Mouse (Mus musculus): ENCODE measurements around the gene Ajuba. TPM values are rescaled to one million over a fixed set of nuclear protein-coding genes. Genes with fewer than 3 reads are reported as not detected.

The Ajuba gene
- total RNA-seq, 1 experiment, result 65.1 TPM

- peaks cover 61% of the 10 kb centered on the region for H3K36me3 ChIP-seq (ENCODE audit: control insufficient read depth, insufficient read depth, low read length, poor library complexity, severe bottlenecking)
- DNase-seq (ENCODE audit: low read depth, low spot score), result no peak
- H3K9ac ChIP-seq (ENCODE audit: insufficient read depth, low read depth, low read length, poor library complexity, severe bottlenecking), result peak overlapping the region; percentile 2; the same call in 1 of the 2 replicates
- H3K27ac ChIP-seq (ENCODE audit: insufficient read depth, low read depth, low read length, poor library complexity, severe bottlenecking), result peak overlapping the region; percentile 53
- no peaks in the 10 kb centered on the region for H3K9me3 ChIP-seq (ENCODE audit: control insufficient read depth, insufficient read depth, low read depth, low read length)
- in situ Hi-C loops (cut with MboI; ENCODE audit: low sequenced_read_pairs in 2 of 2, unreplicated experiment in 2 of 2), result no loop called here
- H3K4me3 ChIP-seq (ENCODE audit: insufficient read depth in 1 of 2, low read depth in 1 of 2, low read length in 2 of 2, poor library complexity in 1 of 2, severe bottlenecking in 1 of 2), result peak overlapping the region in 1 of 2 experiments; percentile 7; a peak in 2 of 4 replicates
- TF ChIP-seq MAFK (IDR thresholded peaks at IDR 0.05; ENCODE audit: insufficient read depth, low read depth, low read length), result no peak
- no peak for TF ChIP-seq HCFC1 (IDR thresholded peaks at IDR 0.05; ENCODE audit: borderline replicate concordance, insufficient read depth, low read length)
- no peak for TF ChIP-seq ZC3H11A (IDR thresholded peaks at IDR 0.05; ENCODE audit: borderline replicate concordance, low read depth, low read length)
- TF ChIP-seq CHD2 (IDR thresholded peaks at IDR 0.05; ENCODE audit: low read depth, low read length), result no peak
- no peak for TF ChIP-seq ZNF384 (IDR thresholded peaks at IDR 0.05; ENCODE audit: low read depth, low read length)
- H3K4me1 ChIP-seq (ENCODE audit: control insufficient read depth in 2 of 2, insufficient read depth in 2 of 2, low read length in 2 of 2, poor library complexity in 1 of 2), result peaks cover 5 to 26% of the 10 kb centered on the region in 2 experiments
These were observed 7.6 kb downstream of the Ajuba start for GRCm38 (mm10) chr14:54569451-54570392.

- no peak overlapping the region; the same call in 1 of the 2 replicates for H3K27ac ChIP-seq (ENCODE audit: insufficient read depth, low read depth, low read length, poor library complexity, severe bottlenecking)
- TF ChIP-seq MAFK (IDR thresholded peaks at IDR 0.05; ENCODE audit: insufficient read depth, low read depth, low read length), result no peak
- no peak for TF ChIP-seq HCFC1 (IDR thresholded peaks at IDR 0.05; ENCODE audit: borderline replicate concordance, insufficient read depth, low read length)
- TF ChIP-seq CHD2 (IDR thresholded peaks at IDR 0.05; ENCODE audit: low read depth, low read length), result no peak
- no peak for TF ChIP-seq ZNF384 (IDR thresholded peaks at IDR 0.05; ENCODE audit: low read depth, low read length)
- TF ChIP-seq ZC3H11A (IDR thresholded peaks at IDR 0.05; ENCODE audit: borderline replicate concordance, low read depth, low read length), result no peak
- no peak overlapping the region for H3K4me3 ChIP-seq (ENCODE audit: insufficient read depth in 1 of 2, low read depth in 1 of 2, low read length in 2 of 2, poor library complexity in 1 of 2, severe bottlenecking in 1 of 2)
- H3K4me1 ChIP-seq (ENCODE audit: control insufficient read depth in 2 of 2, insufficient read depth in 2 of 2, low read length in 2 of 2, poor library complexity in 1 of 2), result peaks cover 5 to 26% of the 10 kb centered on the region in 2 experiments
- peaks cover 53% of the 10 kb centered on the region for H3K36me3 ChIP-seq (ENCODE audit: control insufficient read depth, insufficient read depth, low read length, poor library complexity, severe bottlenecking)
- peak; percentile 82 for DNase-seq (ENCODE audit: low read depth, low spot score)
- in situ Hi-C loops (cut with MboI; ENCODE audit: low sequenced_read_pairs in 2 of 2, unreplicated experiment in 2 of 2), result no loop called here
- H3K9ac ChIP-seq (ENCODE audit: insufficient read depth, low read depth, low read length, poor library complexity, severe bottlenecking), result no peak overlapping the region
- H3K9me3 ChIP-seq (ENCODE audit: control insufficient read depth, insufficient read depth, low read depth, low read length), result no peaks in the 10 kb centered on the region
These were observed 8.5 kb downstream of the Ajuba start for GRCm38 (mm10) chr14:54568694-54569414.

- TF ChIP-seq HCFC1 (IDR thresholded peaks at IDR 0.05; ENCODE audit: borderline replicate concordance, insufficient read depth, low read length) (no peak), CHD2 (IDR thresholded peaks at IDR 0.05; ENCODE audit: low read depth, low read length) (no peak), ZC3H11A (IDR thresholded peaks at IDR 0.05; ENCODE audit: borderline replicate concordance, low read depth, low read length) (no peak), ZNF384 (IDR thresholded peaks at IDR 0.05; ENCODE audit: low read depth, low read length) (no peak), MAFK (IDR thresholded peaks at IDR 0.05; ENCODE audit: insufficient read depth, low read depth, low read length) (no peak)
- Histone ChIP-seq H3K4me3 (ENCODE audit: insufficient read depth in 1 of 2, low read depth in 1 of 2, low read length in 2 of 2, poor library complexity in 1 of 2, severe bottlenecking in 1 of 2) (no peak overlapping the region), H3K9me3 (ENCODE audit: control insufficient read depth, insufficient read depth, low read depth, low read length) (no peaks in the 10 kb centered on the region), H3K27ac (ENCODE audit: insufficient read depth, low read depth, low read length, poor library complexity, severe bottlenecking) (no peak overlapping the region), H3K36me3 (ENCODE audit: control insufficient read depth, insufficient read depth, low read length, poor library complexity, severe bottlenecking) (no peaks in the 10 kb centered on the region; the same call in 1 of the 2 replicates), H3K4me1 (ENCODE audit: control insufficient read depth in 2 of 2, insufficient read depth in 2 of 2, low read length in 2 of 2, poor library complexity in 1 of 2) (0 out of 4 replicates have a peak, but pooled peaks cover 0 to 2% of the 10 kb centered on the region in 2 experiments), H3K9ac (ENCODE audit: insufficient read depth, low read depth, low read length, poor library complexity, severe bottlenecking) (no peak overlapping the region)
- in situ Hi-C loops (cut with MboI; ENCODE audit: low sequenced_read_pairs in 2 of 2, unreplicated experiment in 2 of 2), result no loop called here
- no peak for DNase-seq (ENCODE audit: low read depth, low spot score)
These were observed 16.7 kb downstream of the Ajuba start for GRCm38 (mm10) chr14:54560527-54561242.

- TF ChIP-seq ZNF384 (IDR thresholded peaks at IDR 0.05; ENCODE audit: low read depth, low read length) (no peak), MAFK (IDR thresholded peaks at IDR 0.05; ENCODE audit: insufficient read depth, low read depth, low read length) (no peak), ZC3H11A (IDR thresholded peaks at IDR 0.05; ENCODE audit: borderline replicate concordance, low read depth, low read length) (no peak), CHD2 (IDR thresholded peaks at IDR 0.05; ENCODE audit: low read depth, low read length) (no peak), HCFC1 (IDR thresholded peaks at IDR 0.05; ENCODE audit: borderline replicate concordance, insufficient read depth, low read length) (no peak)
- Histone ChIP-seq H3K27ac (ENCODE audit: insufficient read depth, low read depth, low read length, poor library complexity, severe bottlenecking) (no peak overlapping the region), H3K36me3 (ENCODE audit: control insufficient read depth, insufficient read depth, low read length, poor library complexity, severe bottlenecking) (no peaks in the 10 kb centered on the region), H3K4me1 (ENCODE audit: control insufficient read depth in 2 of 2, insufficient read depth in 2 of 2, low read length in 2 of 2, poor library complexity in 1 of 2) (no peaks in the 10 kb centered on the region), H3K9ac (ENCODE audit: insufficient read depth, low read depth, low read length, poor library complexity, severe bottlenecking) (no peak overlapping the region), H3K9me3 (ENCODE audit: control insufficient read depth, insufficient read depth, low read depth, low read length) (peaks cover 2% of the 10 kb centered on the region; the same call in 1 of the 2 replicates), H3K4me3 (ENCODE audit: insufficient read depth in 1 of 2, low read depth in 1 of 2, low read length in 2 of 2, poor library complexity in 1 of 2, severe bottlenecking in 1 of 2) (no peak overlapping the region)
- in situ Hi-C loops (cut with MboI; ENCODE audit: low sequenced_read_pairs in 2 of 2, unreplicated experiment in 2 of 2), result no loop called here
- DNase-seq (ENCODE audit: low read depth, low spot score), result no peak
These were observed 20.0 kb downstream of the Ajuba start for GRCm38 (mm10) chr14:54557330-54557729.

All from ES-E14 (cell line).